Mouse (Mus musculus) C2C12 (cell line): Measurements from ENCODE around the gene Slc44a5.

Experiments used
- CEBPB ChIP-seq: IDR thresholded peaks from one replicate; pipeline ENCODE4 v1.6.1; 2011; ENCODE audit warnings: low read depth, mild to moderate bottlenecking, control low read depth, moderate library complexity
- CTCF ChIP-seq: IDR thresholded peaks from one replicate; pipeline ENCODE4 v1.5.1; 2011; ENCODE audit not compliant: control insufficient read depth, insufficient read depth, insufficient read length
- FOSL1 ChIP-seq: IDR thresholded peaks from one replicate; pipeline ENCODE4 v1.8.0; 2011; ENCODE audit warnings: mild to moderate bottlenecking, low read length; ENCODE audit not compliant: poor library complexity, insufficient read depth, severe bottlenecking
- MAX ChIP-seq: IDR thresholded peaks from one replicate; pipeline ENCODE4 v1.6.1; 2011; ENCODE audit warnings: mild to moderate bottlenecking, control low read depth
- MYOD1 ChIP-seq: IDR thresholded peaks from one replicate; pipeline ENCODE4 v1.6.1; 2011; ENCODE audit warnings: low read depth; ENCODE audit not compliant: control insufficient read depth, insufficient read length
- MYOG ChIP-seq: IDR thresholded peaks from one replicate; pipeline ENCODE4 v1.6.1; 2011; ENCODE audit not compliant: control insufficient read depth, insufficient read length; ENCODE audit errors: extremely low read depth
- USF1 ChIP-seq: IDR thresholded peaks from one replicate; pipeline ENCODE4 v1.6.1; 2011; ENCODE audit warnings: low read depth, mild to moderate bottlenecking, control low read depth, moderate library complexity

DNA sequence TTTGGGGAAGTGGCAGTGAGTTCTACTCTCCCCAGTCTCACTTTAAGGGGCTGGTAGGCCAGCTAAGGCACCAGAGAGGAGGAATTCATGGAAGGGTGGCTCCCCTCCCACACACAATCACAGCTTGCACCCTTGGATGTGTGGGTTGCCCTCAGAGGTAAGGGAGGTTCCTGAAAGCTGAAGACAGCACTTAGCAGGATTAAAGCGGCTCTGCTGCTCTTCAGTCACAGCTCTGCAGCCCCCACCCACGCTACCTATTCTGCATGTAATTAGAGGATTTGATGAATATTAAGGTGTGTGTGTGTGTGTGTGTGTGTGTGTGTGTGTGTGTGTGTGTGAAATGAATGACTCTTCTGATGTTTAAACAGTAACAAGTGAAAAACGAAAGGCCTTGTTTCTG, 163.3 kb downstream of the Slc44a5 start:
- TF ChIP-seq CTCF, result no peak
- TF ChIP-seq USF1, result no peak
- TF ChIP-seq FOSL1, result no peak
- no peak for TF ChIP-seq MAX
- TF ChIP-seq CEBPB, result no peak
- no peak for TF ChIP-seq MYOG
- no peak for TF ChIP-seq MYOD1
